Comparison of ENCODE assay signal across 8 mouse cellular contexts in genomic region chr5:107287254-107287907, GRCm38 (mm10). TPM values are rescaled to one million over a fixed set of nuclear protein-coding genes. Genes with fewer than 3 reads are reported as not detected.
DNase-seq lines count a peak whose midpoint lies in the region; ATAC-seq and TF ChIP-seq lines count a peak whose summit lies in the region.

No protein-coding gene starts in this region.

- 32% methylated on average over 6 of the region's 6 CpGs for WGBS in kidney, adult 2 months
- WGBS in limb, embryonic 13.5 days = 29% methylated on average over 6 of the region's 6 CpGs
- WGBS in stomach, embryonic 16.5 days = 29% methylated on average over 6 of the region's 6 CpGs

- H3K36me3 ChIP-seq in kidney, adult 2 months (ENCODE audit: control insufficient read depth, insufficient read depth, low read length) = no peaks in the 10 kb centered on the region
- H3K36me3 ChIP-seq in limb, embryonic 13.5 days = no peaks in the 10 kb centered on the region
- no peaks in the 10 kb centered on the region for H3K36me3 ChIP-seq in stomach, embryonic 16.5 days (ENCODE audit: control insufficient read depth, insufficient read depth, low read length)

- no peak overlapping the region for H3K27ac ChIP-seq in kidney, adult 2 months (ENCODE audit: insufficient read depth, low read depth, low read length)
- no peak overlapping the region for H3K27ac ChIP-seq in limb, embryonic 13.5 days
- H3K27ac ChIP-seq in stomach, embryonic 16.5 days (ENCODE audit: low read length) = no peak overlapping the region

- no peaks in the 10 kb centered on the region for H3K9me3 ChIP-seq in limb, embryonic 13.5 days
- H3K9me3 ChIP-seq in stomach, embryonic 16.5 days (replicated peaks; ENCODE audit: control insufficient read depth, low read length) = no peaks in the 10 kb centered on the region

- intact Hi-C loops in heart, postnatal 10 days (cut with DNase I) = loop anchor here (2.0 to 5.0 kb wide), 5 partner anchors 120 to 275 kb away; no protein-coding TSS in a partner anchor

- DNase-seq in kidney, adult 2 months = peak; percentile 63
- DNase-seq in kidney, adult 11 months = no peak
- DNase-seq in ZHBTc4 (ENCODE audit: low read depth, low spot score) = peak; percentile 78
- peak; percentile 81 for DNase-seq in embryo, embryonic 11 days
- peak; percentile 83 to 86 for DNase-seq in heart, postnatal 10 days

- H3K4me1 ChIP-seq in kidney, adult 2 months (ENCODE audit: control insufficient read depth, insufficient read depth, low read length) = peaks cover 8% of the 10 kb centered on the region; the same call in 1 of the 2 replicates
- H3K4me1 ChIP-seq in limb, embryonic 13.5 days = peaks cover 50% of the 10 kb centered on the region
- H3K4me1 ChIP-seq in stomach, embryonic 16.5 days (ENCODE audit: control insufficient read depth, insufficient read depth, low read length) = peaks cover 12% of the 10 kb centered on the region; the same call in 1 of the 2 replicates

- peak overlapping the region; percentile 17; the same call in 1 of the 2 replicates for H3K4me3 ChIP-seq in kidney, adult 2 months (ENCODE audit: insufficient read depth, low read depth, low read length)
- H3K4me3 ChIP-seq in limb, embryonic 13.5 days = peak overlapping the region; percentile 90
- peak overlapping the region; percentile 73 for H3K4me3 ChIP-seq in stomach, embryonic 16.5 days (replicated peaks; ENCODE audit: low read length)

- H3K27me3 ChIP-seq in kidney, adult 2 months (replicated peaks; ENCODE audit: control insufficient read depth, insufficient read depth, low read length) = no peaks in the 10 kb centered on the region
- peaks cover 26% of the 10 kb centered on the region for H3K27me3 ChIP-seq in limb, embryonic 13.5 days
- H3K27me3 ChIP-seq in stomach, embryonic 16.5 days (ENCODE audit: control insufficient read depth, insufficient read depth, low read length) = no peaks in the 10 kb centered on the region

- TF ChIP-seq POLR2A in kidney, adult 2 months (IDR thresholded peaks at IDR 0.05; ENCODE audit: low read depth, low read length) = no peak

- no peak overlapping the region; the same call in 1 of the 2 replicates for H3K9ac ChIP-seq in limb, embryonic 13.5 days
- H3K9ac ChIP-seq in stomach, embryonic 16.5 days (ENCODE audit: low read length) = peak overlapping the region; percentile 59

- no peak for ATAC-seq in limb, embryonic 13.5 days (ENCODE audit: low FRiP score, low read depth)
- ATAC-seq in monocyte, adult 5-6 weeks (replicated peaks; ENCODE audit: insufficient number of reproducible peaks, low FRiP score, low TSS enrichment, poor library complexity, severe bottlenecking) = peak; percentile 57
- no peak for ATAC-seq in stomach, embryonic 16.5 days (ENCODE audit: insufficient read depth, low FRiP score)

- 0 out of 2 replicates have a peak, but pooled peaks have one; percentile 9 for TF ChIP-seq CTCF in kidney, adult 2 months (conservative IDR thresholded peaks at IDR 0.05; ENCODE audit: insufficient read depth, insufficient read length, low read depth, low read length)

- peak overlapping the region; percentile 91 for H3K4me2 ChIP-seq in limb, embryonic 13.5 days (replicated peaks)
- H3K4me2 ChIP-seq in stomach, embryonic 16.5 days (ENCODE audit: low read depth, low read length) = peak overlapping the region; percentile 65

RNA-seq across cellular contexts. Expression of gene Tgfbr3, which starts 2.0 kb away (rescaled TPM):
- 23.4 and 27.7 TPM in 2 replicates for polyA plus RNA-seq in kidney, adult 2 months (2012; rRNA removed)
- 10 to 100 TPM; 42.6 to 52.0 TPM for total RNA-seq in heart, postnatal 10 days (2021)
- polyA plus RNA-seq in limb, embryonic 13.5 days (2015; fragmentation: Nextera tagmentation; extraction: Ambion mirVana) = 23.1 and 25.4 TPM in 2 replicates
- total RNA-seq in monocyte, adult 5-6 weeks (2017) = 24.6 to 31.2 TPM (median 27.4 TPM) in 3 replicates
- polyA plus RNA-seq in stomach, embryonic 16.5 days (2015; fragmentation: Nextera tagmentation; extraction: Ambion mirVana) = 29.5 and 31.1 TPM in 2 replicates

RNA-seq across cellular contexts. Expression of gene Brdt, which starts 43.6 kb away (rescaled TPM):
- 0.72 and 0.75 TPM in 2 replicates for polyA plus RNA-seq in kidney, adult 2 months (2012; rRNA removed)
- 1 to 10 TPM; 1.0 to 1.2 TPM for total RNA-seq in heart, postnatal 10 days (2021)
- polyA plus RNA-seq in limb, embryonic 13.5 days (2015; fragmentation: Nextera tagmentation; extraction: Ambion mirVana) = 4.4 and 4.5 TPM in 2 replicates
- 0.29 to 1.1 TPM (median 0.32 TPM) in 3 replicates for total RNA-seq in monocyte, adult 5-6 weeks (2017)
- 2.2 and 2.4 TPM in 2 replicates for polyA plus RNA-seq in stomach, embryonic 16.5 days (2015; fragmentation: Nextera tagmentation; extraction: Ambion mirVana)

Comparison
In these comparisons a context has a peak if more than half of its experiments do, and no peak if none do; other contexts are left out.
1. H3K4me3 ChIP-seq: peak in every context shown above with its lines; median percentile 90 in limb, embryonic 13.5 days; 73 in stomach, embryonic 16.5 days; 17 in kidney, adult 2 months.